Mouse (Mus musculus): ENCODE results near the gene Olfr286. TPM values are rescaled to one million over a fixed set of nuclear protein-coding genes. Genes with fewer than 3 reads are reported as not detected.

Olfr286 gene
- polyA plus RNA-seq, 1 experiment from 2014 or later, result not detected

- Histone ChIP-seq H3K4me1 (replicated peaks; ENCODE audit: control insufficient read depth, insufficient read depth, low read length) (no peaks in the 10 kb centered on the region), H3K27ac (ENCODE audit: low read depth, low read length) (no peak overlapping the region), H3K9ac (ENCODE audit: low read depth, low read length) (no peak overlapping the region), H3K27me3 (ENCODE audit: control insufficient read depth, insufficient read depth, low read length) (peaks cover 3% of the 10 kb centered on the region), H3K4me3 (ENCODE audit: low read depth, low read length) (no peak overlapping the region), H3K4me2 (replicated peaks; ENCODE audit: low read depth, low read length) (no peak overlapping the region), H3K36me3 (ENCODE audit: control insufficient read depth, insufficient read depth, low read length) (no peaks in the 10 kb centered on the region), H3K9me3 (ENCODE audit: control insufficient read depth, low read length) (no peaks in the 10 kb centered on the region)
- 73% methylated on average over 3 of the region's 3 CpGs for WGBS
- DNase-seq (ENCODE audit: low spot score), result no peak
- ATAC-seq (ENCODE audit: low FRiP score), result no peak
These were observed 56.9 kb downstream of the Olfr286 start for GRCm38 (mm10) chr15:98177320-98177719.

Other genes with a start within 250 kb of the Olfr286 start
- gene Col2a1, start 229.8 kb downstream of the Olfr286 start, polyA plus RNA-seq (2014; fragmentation: Nextera tagmentation; extraction: Ambion mirVana), result 128 and 132 TPM in 2 replicates
- 32.1 and 32.6 TPM in 2 replicates for gene Pfkm, start 141.9 kb downstream of the Olfr286 start, polyA plus RNA-seq (2014; fragmentation: Nextera tagmentation; extraction: Ambion mirVana)
- 40.6 and 41.5 TPM in 2 replicates for gene Senp1, start 140.7 kb downstream of the Olfr286 start, polyA plus RNA-seq (2014; fragmentation: Nextera tagmentation; extraction: Ambion mirVana)
- gene Asb8, start 68.8 kb downstream of the Olfr286 start, polyA plus RNA-seq (2014; fragmentation: Nextera tagmentation; extraction: Ambion mirVana), result 47.6 and 53.2 TPM in 2 replicates
- gene Ccdc184, start 67.3 kb downstream of the Olfr286 start, polyA plus RNA-seq (2014; fragmentation: Nextera tagmentation; extraction: Ambion mirVana), result 13.3 and 15.9 TPM in 2 replicates
- gene Olfr288, start 38.9 kb downstream of the Olfr286 start, polyA plus RNA-seq (2014; fragmentation: Nextera tagmentation; extraction: Ambion mirVana), result not detected in 2 replicates
- gene Gm44579, start 13.5 kb downstream of the Olfr286 start, polyA plus RNA-seq (2014; fragmentation: Nextera tagmentation; extraction: Ambion mirVana), result not detected in 2 replicates
- gene Olfr287, start 13.4 kb downstream of the Olfr286 start, polyA plus RNA-seq (2014; fragmentation: Nextera tagmentation; extraction: Ambion mirVana), result not detected in 2 replicates
- gene H1fnt, start 22.8 kb upstream of the Olfr286 start, polyA plus RNA-seq (2014; fragmentation: Nextera tagmentation; extraction: Ambion mirVana), result not detected in 2 replicates
- gene Zfp641, start 61.7 kb upstream of the Olfr286 start, polyA plus RNA-seq (2014; fragmentation: Nextera tagmentation; extraction: Ambion mirVana), result 1.7 and 2.1 TPM in 2 replicates
- not detected in 2 replicates for gene Olfr285, start 82.9 kb upstream of the Olfr286 start, polyA plus RNA-seq (2014; fragmentation: Nextera tagmentation; extraction: Ambion mirVana)
- not detected in 2 replicates for gene Olfr284, start 106.5 kb upstream of the Olfr286 start, polyA plus RNA-seq (2014; fragmentation: Nextera tagmentation; extraction: Ambion mirVana)
- not detected in 2 replicates for gene Olfr283, start 146.5 kb upstream of the Olfr286 start, polyA plus RNA-seq (2014; fragmentation: Nextera tagmentation; extraction: Ambion mirVana)
- gene Olfr282, start 196.8 kb upstream of the Olfr286 start, polyA plus RNA-seq (2014; fragmentation: Nextera tagmentation; extraction: Ambion mirVana), result not detected in 2 replicates
- not detected in 2 replicates for gene Olfr281, start 218.1 kb upstream of the Olfr286 start, polyA plus RNA-seq (2014; fragmentation: Nextera tagmentation; extraction: Ambion mirVana)
- gene OR5BS1P, start 235.4 kb upstream of the Olfr286 start, polyA plus RNA-seq (2014; fragmentation: Nextera tagmentation; extraction: Ambion mirVana), result not detected in 2 replicates
- not detected in 2 replicates for gene Lalba, start 248.3 kb upstream of the Olfr286 start, polyA plus RNA-seq (2014; fragmentation: Nextera tagmentation; extraction: Ambion mirVana)